Mouse (Mus musculus): ENCODE data around the gene Mycl. TPM values are rescaled to one million over a fixed set of nuclear protein-coding genes. Genes with fewer than 3 reads are reported as not detected.

Mycl gene
- 2.5 and 2.9 TPM in 2 replicates for polyA plus RNA-seq (2015; fragmentation: Nextera tagmentation; extraction: Ambion mirVana)

GRCm38 (mm10) chr4:122995404-122996220 is at the start of gene Mycl:
TSS of gene Mycl (plus strand) at chr4:122995652.
- H3K9me3 ChIP-seq (ENCODE audit: control insufficient read depth), result no peaks in the 10 kb centered on the region
- peak within 1 kb of the TSS; percentile 66 for H3K4me3 ChIP-seq (ENCODE audit: low read depth, low read length)
- H3K27ac ChIP-seq (ENCODE audit: low read depth, low read length), result peak within 1 kb of the TSS; percentile 46; the same call in 1 of the 2 replicates
- peak; percentile 84 for ATAC-seq
- H3K27me3 ChIP-seq (replicated peaks; ENCODE audit: control insufficient read depth, insufficient read depth, low read length), result no peaks in the 10 kb centered on the region; the same call in 1 of the 2 replicates
- peak within 1 kb of the TSS; percentile 64 for H3K9ac ChIP-seq (ENCODE audit: low read depth, low read length)
- no peaks in the 10 kb centered on the region for H3K4me1 ChIP-seq (replicated peaks; ENCODE audit: control insufficient read depth, insufficient read depth, low read length)
- TF ChIP-seq CTCF (IDR thresholded peaks at IDR 0.05; ENCODE audit: low read depth), result peak; percentile 93
- WGBS, result under 1% methylated on average over 67 of the region's 69 CpGs
- H3K36me3 ChIP-seq (ENCODE audit: control insufficient read depth, insufficient read depth), result no peaks in the 10 kb centered on the region
- H3K4me2 ChIP-seq (replicated peaks; ENCODE audit: low read depth), result peak within 1 kb of the TSS; percentile 100

GRCm38 (mm10) chr4:122947223-122947622 is 48.2 kb upstream of the Mycl start:
- Histone ChIP-seq H3K9me3 (ENCODE audit: control insufficient read depth) (no peaks in the 10 kb centered on the region), H3K4me1 (replicated peaks; ENCODE audit: control insufficient read depth, insufficient read depth, low read length) (no peaks in the 10 kb centered on the region), H3K36me3 (ENCODE audit: control insufficient read depth, insufficient read depth) (peaks cover 10% of the 10 kb centered on the region), H3K4me3 (ENCODE audit: low read depth, low read length) (no peak overlapping the region), H3K9ac (ENCODE audit: low read depth, low read length) (no peak overlapping the region), H3K4me2 (replicated peaks; ENCODE audit: low read depth) (no peak overlapping the region), H3K27ac (ENCODE audit: low read depth, low read length) (no peak overlapping the region), H3K27me3 (replicated peaks; ENCODE audit: control insufficient read depth, insufficient read depth, low read length) (no peaks in the 10 kb centered on the region)
- 89% methylated on average over 3 of the region's 3 CpGs for WGBS
- ATAC-seq, result no peak
- no peak for TF ChIP-seq CTCF (IDR thresholded peaks at IDR 0.05; ENCODE audit: low read depth)

- Histone ChIP-seq H3K36me3 (ENCODE audit: control insufficient read depth, insufficient read depth) (peaks cover 10% of the 10 kb centered on the region), H3K4me1 (replicated peaks; ENCODE audit: control insufficient read depth, insufficient read depth, low read length) (no peaks in the 10 kb centered on the region), H3K27ac (ENCODE audit: low read depth, low read length) (no peak overlapping the region), H3K4me2 (replicated peaks; ENCODE audit: low read depth) (no peak overlapping the region), H3K9ac (ENCODE audit: low read depth, low read length) (no peak overlapping the region), H3K9me3 (ENCODE audit: control insufficient read depth) (no peaks in the 10 kb centered on the region), H3K4me3 (ENCODE audit: low read depth, low read length) (no peak overlapping the region), H3K27me3 (replicated peaks; ENCODE audit: control insufficient read depth, insufficient read depth, low read length) (no peaks in the 10 kb centered on the region)
- ATAC-seq, result no peak
- TF ChIP-seq CTCF (IDR thresholded peaks at IDR 0.05; ENCODE audit: low read depth), result no peak
- 90% methylated on average over 8 of the region's 8 CpGs for WGBS
These were observed 46.4 kb upstream of the Mycl start for GRCm38 (mm10) chr4:122949096-122949495.

- H3K9me3 ChIP-seq (ENCODE audit: control insufficient read depth), result no peaks in the 10 kb centered on the region
- peaks cover 16% of the 10 kb centered on the region; the same call in 1 of the 2 replicates for H3K4me1 ChIP-seq (replicated peaks; ENCODE audit: control insufficient read depth, insufficient read depth, low read length)
- no peak for TF ChIP-seq CTCF (IDR thresholded peaks at IDR 0.05; ENCODE audit: low read depth)
- peak overlapping the region; percentile 77 for H3K27ac ChIP-seq (ENCODE audit: low read depth, low read length)
- peak; percentile 57 for ATAC-seq
- no peaks in the 10 kb centered on the region for H3K27me3 ChIP-seq (replicated peaks; ENCODE audit: control insufficient read depth, insufficient read depth, low read length)
- H3K36me3 ChIP-seq (ENCODE audit: control insufficient read depth, insufficient read depth), result peaks cover 3% of the 10 kb centered on the region
- WGBS, result 45% methylated on average over 5 of the region's 5 CpGs
- H3K4me3 ChIP-seq (ENCODE audit: low read depth, low read length), result peak overlapping the region; percentile 11; the same call in 1 of the 2 replicates
- H3K4me2 ChIP-seq (replicated peaks; ENCODE audit: low read depth), result peak overlapping the region; percentile 58
- H3K9ac ChIP-seq (ENCODE audit: low read depth, low read length), result no peak overlapping the region
These were observed 40.6 kb upstream of the Mycl start for GRCm38 (mm10) chr4:122954680-122955411.

GRCm38 (mm10) chr4:122955412-122956136 is 39.9 kb upstream of the Mycl start:
- 14% methylated on average over 17 of the region's 17 CpGs for WGBS
- TF ChIP-seq CTCF (IDR thresholded peaks at IDR 0.05; ENCODE audit: low read depth), result no peak

More at GRCm38 (mm10) chr4:122955412-122956136, 39.9 kb upstream of the Mycl start:
- Histone ChIP-seq H3K4me1 (replicated peaks; ENCODE audit: control insufficient read depth, insufficient read depth, low read length) (peaks cover 17% of the 10 kb centered on the region; the same call in 1 of the 2 replicates), H3K4me2 (replicated peaks; ENCODE audit: low read depth) (peak overlapping the region; percentile 58), H3K27ac (ENCODE audit: low read depth, low read length) (peak overlapping the region; percentile 77), H3K36me3 (ENCODE audit: control insufficient read depth, insufficient read depth) (no peaks in the 10 kb centered on the region; the same call in 1 of the 2 replicates), H3K9ac (ENCODE audit: low read depth, low read length) (peak overlapping the region; percentile 45; the same call in 1 of the 2 replicates), H3K4me3 (ENCODE audit: low read depth, low read length) (peak overlapping the region; percentile 11; the same call in 1 of the 2 replicates), H3K27me3 (replicated peaks; ENCODE audit: control insufficient read depth, insufficient read depth, low read length) (no peaks in the 10 kb centered on the region), H3K9me3 (ENCODE audit: control insufficient read depth) (no peaks in the 10 kb centered on the region)
- peak; percentile 89 for ATAC-seq
